Mouse (Mus musculus) C2C12 (cell line): ENCODE data around the gene Uqcr10. TPM values are rescaled to one million over a fixed set of nuclear protein-coding genes. Genes with fewer than 3 reads are reported as not detected.

ENCODE experiments used
- H3K27me3 ChIP-seq: one replicate; pipeline ENCODE4 v1.6.1; 2011; ENCODE audit not compliant: control insufficient read depth, insufficient read depth, insufficient read length
- H3K36me3 ChIP-seq: one replicate; pipeline ENCODE4 v1.6.1; 2011; ENCODE audit not compliant: control insufficient read depth, insufficient read depth
- H3K4me3 ChIP-seq: one replicate; pipeline ENCODE4 v1.5.1; 2011; ENCODE audit warnings: mild to moderate bottlenecking, control low read depth; ENCODE audit not compliant: poor library complexity, insufficient read depth, severe bottlenecking
- H3K79me2 ChIP-seq: one replicate; pipeline ENCODE4 v1.6.1; 2011; ENCODE audit not compliant: control insufficient read depth, insufficient read depth
- H3K79me3 ChIP-seq: one replicate; pipeline ENCODE4 v1.6.1; 2011; ENCODE audit warnings: low read depth, control low read depth
- H3ac ChIP-seq: one replicate; pipeline ENCODE3; 2011; ENCODE audit warnings: low read depth; ENCODE audit not compliant: control insufficient read depth, insufficient read length
- CEBPB ChIP-seq: IDR thresholded peaks from one replicate; pipeline ENCODE4 v1.6.1; 2011; ENCODE audit warnings: low read depth, mild to moderate bottlenecking, control low read depth, moderate library complexity
- CTCF ChIP-seq: IDR thresholded peaks from one replicate; pipeline ENCODE4 v1.5.1; 2011; ENCODE audit not compliant: control insufficient read depth, insufficient read depth, insufficient read length
- FOSL1 ChIP-seq: IDR thresholded peaks from one replicate; pipeline ENCODE4 v1.8.0; 2011; ENCODE audit warnings: mild to moderate bottlenecking, low read length; ENCODE audit not compliant: poor library complexity, insufficient read depth, severe bottlenecking
- MAX ChIP-seq: IDR thresholded peaks from one replicate; pipeline ENCODE4 v1.6.1; 2011; ENCODE audit warnings: mild to moderate bottlenecking, control low read depth
- MYOD1 ChIP-seq: IDR thresholded peaks from one replicate; pipeline ENCODE4 v1.6.1; 2011; ENCODE audit warnings: low read depth; ENCODE audit not compliant: control insufficient read depth, insufficient read length
- MYOG ChIP-seq: IDR thresholded peaks from one replicate; pipeline ENCODE4 v1.6.1; 2011; ENCODE audit not compliant: control insufficient read depth, insufficient read length; ENCODE audit errors: extremely low read depth
- USF1 ChIP-seq: IDR thresholded peaks from one replicate; pipeline ENCODE4 v1.6.1; 2011; ENCODE audit warnings: low read depth, mild to moderate bottlenecking, control low read depth, moderate library complexity
- polyA plus RNA-seq: library from polyadenylated mRNA; unstranded; fragments of >200 nt; fragmentation: generic; extraction: Trizol; gene quantifications from one replicate; pipeline ENCODE4 v1.2.1, GENCODE M21; 2012; ENCODE audit warnings: missing spikeins

Uqcr10 gene
- polyA plus RNA-seq, 1 experiment = 905 TPM

- H3K4me3 ChIP-seq = no peak overlapping the region
- H3K36me3 ChIP-seq = peaks cover 6% of the 10 kb centered on the region
- H3ac ChIP-seq = no peak overlapping the region
- no peaks in the 10 kb centered on the region for H3K27me3 ChIP-seq
- H3K79me3 ChIP-seq = no peaks in the 10 kb centered on the region
- no peaks in the 10 kb centered on the region for H3K79me2 ChIP-seq
- TF ChIP-seq FOSL1 (no peak), CTCF (no peak), MYOG (no peak)
These were observed 16.3 kb downstream of the Uqcr10 start for GRCm38 (mm10) chr11:4687874-4688273.

- H3K79me3 ChIP-seq = no peaks in the 10 kb centered on the region
- TF ChIP-seq MYOD1 (no peak), FOSL1 (no peak), USF1 (no peak), CTCF (no peak), CEBPB (no peak)
- peaks cover 12% of the 10 kb centered on the region for H3K36me3 ChIP-seq
- no peak overlapping the region for H3ac ChIP-seq
- H3K27me3 ChIP-seq = no peaks in the 10 kb centered on the region
- no peak overlapping the region for H3K4me3 ChIP-seq
- no peaks in the 10 kb centered on the region for H3K79me2 ChIP-seq
These were observed 17.1 kb downstream of the Uqcr10 start for GRCm38 (mm10) chr11:4687027-4687426.

GRCm38 (mm10) chr11:4685510-4685909 is 18.6 kb downstream of the Uqcr10 start:
- TF ChIP-seq MAX (no peak), CTCF (no peak), CEBPB (no peak), FOSL1 (no peak), USF1 (no peak), MYOG (no peak), MYOD1 (no peak)
- no peak overlapping the region for H3K4me3 ChIP-seq
- H3K27me3 ChIP-seq = no peaks in the 10 kb centered on the region
- no peak overlapping the region for H3ac ChIP-seq
- no peaks in the 10 kb centered on the region for H3K79me2 ChIP-seq
- no peaks in the 10 kb centered on the region for H3K79me3 ChIP-seq
- H3K36me3 ChIP-seq = peaks cover 23% of the 10 kb centered on the region

- no peak overlapping the region for H3ac ChIP-seq
- peaks cover 23% of the 10 kb centered on the region for H3K36me3 ChIP-seq
- TF ChIP-seq MYOD1 = no peak
- no peak for TF ChIP-seq CTCF
- no peak for TF ChIP-seq MYOG
- no peaks in the 10 kb centered on the region for H3K27me3 ChIP-seq
- no peaks in the 10 kb centered on the region for H3K79me3 ChIP-seq
- no peak overlapping the region for H3K4me3 ChIP-seq
- no peaks in the 10 kb centered on the region for H3K79me2 ChIP-seq
These were observed 19.1 kb downstream of the Uqcr10 start for GRCm38 (mm10) chr11:4685071-4685470.

GRCm38 (mm10) chr11:4684186-4684585 is 20.0 kb downstream of the Uqcr10 start:
- H3K79me2 ChIP-seq = no peaks in the 10 kb centered on the region
- no peaks in the 10 kb centered on the region for H3K27me3 ChIP-seq
- H3K4me3 ChIP-seq = no peak overlapping the region
- no peaks in the 10 kb centered on the region for H3K79me3 ChIP-seq
- H3K36me3 ChIP-seq = peaks cover 23% of the 10 kb centered on the region
- TF ChIP-seq MYOG (no peak), USF1 (no peak), CEBPB (no peak), CTCF (no peak), MAX (no peak), FOSL1 (no peak), MYOD1 (no peak)
- no peak overlapping the region for H3ac ChIP-seq

- H3K36me3 ChIP-seq = peaks cover 23% of the 10 kb centered on the region
- no peaks in the 10 kb centered on the region for H3K27me3 ChIP-seq
- H3ac ChIP-seq = no peak overlapping the region
- TF ChIP-seq MYOG = no peak
- TF ChIP-seq FOSL1 = no peak
- no peak for TF ChIP-seq MYOD1
- TF ChIP-seq CEBPB = no peak
- no peak for TF ChIP-seq CTCF
- TF ChIP-seq MAX = no peak
- no peak for TF ChIP-seq USF1
- no peaks in the 10 kb centered on the region for H3K79me3 ChIP-seq
- no peak overlapping the region for H3K4me3 ChIP-seq
- H3K79me2 ChIP-seq = no peaks in the 10 kb centered on the region
These were observed 20.6 kb downstream of the Uqcr10 start for GRCm38 (mm10) chr11:4683516-4683915.
